Mouse (Mus musculus) heart, postnatal 0 days (tissue): ENCODE measurements around the gene Lhfpl2. TPM values are rescaled to one million over a fixed set of nuclear protein-coding genes. Genes with fewer than 3 reads are reported as not detected.

ENCODE experiments used
- ATAC-seq: fragments of 200-750 bp; cut with Nextera tagmentation; 2 replicates; pipeline ENCODE4 v1.8.0; 2017; ENCODE audit warnings: low read depth, moderate number of reproducible peaks, moderate library complexity; ENCODE audit not compliant: insufficient read depth
- DNase-seq: peaks from one replicate; pipeline ENCODE4 v3.0.0-alpha.2; 2016; ENCODE audit warnings: low spot score
- H3K27ac ChIP-seq: fragments of 300-500 bp; sonication (generic); 2 replicates; pipeline ENCODE4 v1.5.1; 2014; ENCODE audit warnings: low read depth, mild to moderate bottlenecking
- H3K27me3 ChIP-seq: fragments of 300-500 bp; sonication (generic); 2 replicates; pipeline ENCODE4 v1.6.1; 2014; ENCODE audit warnings: low read length, mixed read lengths; ENCODE audit not compliant: control insufficient read depth, insufficient read depth
- H3K36me3 ChIP-seq: fragments of 300-500 bp; sonication (generic); replicated peaks from 2 replicates; pipeline ENCODE4 v1.6.1; 2014; ENCODE audit warnings: low read length, mixed read lengths; ENCODE audit not compliant: control insufficient read depth, insufficient read depth
- H3K4me1 ChIP-seq: fragments of 300-500 bp; sonication (generic); 2 replicates; pipeline ENCODE4 v1.6.1; 2014; ENCODE audit warnings: antibody characterized with exemption; ENCODE audit not compliant: control insufficient read depth, insufficient read depth
- H3K4me2 ChIP-seq: fragments of 300-500 bp; sonication (generic); 2 replicates; pipeline ENCODE4 v1.6.1; 2014; ENCODE audit warnings: low read depth, mild to moderate bottlenecking, low read length, moderate library complexity
- H3K4me3 ChIP-seq: fragments of 300-500 bp; sonication (generic); 2 replicates; pipeline ENCODE4 v1.5.1; 2014; ENCODE audit warnings: low read depth, low read length
- H3K9ac ChIP-seq: fragments of 300-500 bp; sonication (generic); replicated peaks from 2 replicates; pipeline ENCODE4 v1.6.1; 2014; ENCODE audit warnings: low read depth, low read length, mixed read lengths
- H3K9me3 ChIP-seq: fragments of 300-500 bp; sonication (generic); replicated peaks from 2 replicates; pipeline ENCODE4 v1.6.1; 2016; ENCODE audit warnings: low read length; ENCODE audit not compliant: control insufficient read depth
- CTCF ChIP-seq: IDR thresholded peaks from 2 replicates; pipeline ENCODE4 v1.5.1; 2016; ENCODE audit warnings: antibody characterized with exemption, control low read depth, low read depth
- EP300 ChIP-seq: IDR thresholded peaks from 2 replicates; pipeline ENCODE4 v1.6.1; 2016; ENCODE audit warnings: antibody characterized with exemption, low read depth
- WGBS: fragments of 180-500 bp; shearing (Covaris S2); extraction: QIAGEN DNeasy Blood & Tissue Kit; methylation state at CpG from one replicate; pipeline ENCODE4 v1.1.7; 2014; 5-methylcytosine and 5-hydroxymethylcytosine counted together
- polyA plus RNA-seq: library from polyadenylated mRNA; unstranded; fragments of >200 nt; fragmentation: Nextera tagmentation; extraction: Ambion mirVana; gene quantifications from 2 replicates; pipeline ENCODE4 v1.2.1, GENCODE M21; 2015
- total RNA-seq: library from RNA; depleted of rRNA; stranded (reverse); fragments of >200 nt; gene quantifications from 2 replicates; pipeline ENCODE4 v1.2.3, GENCODE M21; 2014; ENCODE audit warnings: low replicate concordance

The Lhfpl2 gene
- total and polyA plus RNA-seq, 2 experiments from 2014 or later = 10.8 to 22.5 TPM

GRCm38 (mm10) chr13:94073046-94073715 is 15.6 kb downstream of the Lhfpl2 start:
- no peaks in the 10 kb centered on the region for H3K27me3 ChIP-seq
- H3K4me1 ChIP-seq = peaks cover 6% of the 10 kb centered on the region; the same call in 1 of the 2 replicates
- H3K4me3 ChIP-seq = no peak overlapping the region
- no peak overlapping the region for H3K9ac ChIP-seq
- H3K36me3 ChIP-seq = no peaks in the 10 kb centered on the region
- DNase-seq (no peak), ATAC-seq (no peak)
- H3K4me2 ChIP-seq = no peak overlapping the region
- 59% methylated on average over 9 of the region's 9 CpGs for WGBS
- TF ChIP-seq EP300 (no peak), CTCF (no peak)
- no peaks in the 10 kb centered on the region for H3K9me3 ChIP-seq
- no peak overlapping the region for H3K27ac ChIP-seq

- ATAC-seq = no peak
- no peaks in the 10 kb centered on the region for H3K9me3 ChIP-seq
- TF ChIP-seq CTCF (no peak), EP300 (no peak)
- WGBS = 71% methylated on average over 5 of the region's 5 CpGs
- H3K4me3 ChIP-seq = no peak overlapping the region
- H3K4me2 ChIP-seq = no peak overlapping the region
- H3K4me1 ChIP-seq = peaks cover 6% of the 10 kb centered on the region; the same call in 1 of the 2 replicates
- DNase-seq = no peak
- no peak overlapping the region for H3K9ac ChIP-seq
- H3K27me3 ChIP-seq = no peaks in the 10 kb centered on the region
- no peaks in the 10 kb centered on the region; the same call in 1 of the 2 replicates for H3K36me3 ChIP-seq
- no peak overlapping the region for H3K27ac ChIP-seq
Measured at GRCm38 (mm10) chr13:94073716-94074115, 16.1 kb downstream of the Lhfpl2 start.

- WGBS = 77% methylated on average over 1 of the region's 1 CpGs
- Histone ChIP-seq H3K27ac (no peak overlapping the region), H3K4me1 (peaks cover 6% of the 10 kb centered on the region; the same call in 1 of the 2 replicates), H3K4me3 (no peak overlapping the region), H3K27me3 (no peaks in the 10 kb centered on the region), H3K9me3 (no peaks in the 10 kb centered on the region), H3K36me3 (no peaks in the 10 kb centered on the region; the same call in 1 of the 2 replicates), H3K9ac (no peak overlapping the region), H3K4me2 (no peak overlapping the region)
- DNase-seq (no peak), ATAC-seq (no peak)
- TF ChIP-seq EP300 (no peak), CTCF (no peak)
Measured at GRCm38 (mm10) chr13:94075181-94075580, 17.6 kb downstream of the Lhfpl2 start.

GRCm38 (mm10) chr13:94077136-94078018 is 19.8 kb downstream of the Lhfpl2 start:
- ATAC-seq (no peak), DNase-seq (no peak)

GRCm38 (mm10) chr13:94083196-94083595 is 25.6 kb downstream of the Lhfpl2 start:
- no peak overlapping the region for H3K9ac ChIP-seq
- no peak for DNase-seq
- no peak for ATAC-seq
- H3K9me3 ChIP-seq = no peaks in the 10 kb centered on the region
- no peaks in the 10 kb centered on the region for H3K27me3 ChIP-seq
- H3K36me3 ChIP-seq = no peaks in the 10 kb centered on the region; the same call in 1 of the 2 replicates
- WGBS = 60% methylated on average over 8 of the region's 8 CpGs
- no peaks in the 10 kb centered on the region for H3K4me1 ChIP-seq
- H3K27ac ChIP-seq = no peak overlapping the region
- H3K4me2 ChIP-seq = no peak overlapping the region
- H3K4me3 ChIP-seq = no peak overlapping the region
- no peak for TF ChIP-seq EP300
- TF ChIP-seq CTCF = no peak

More at GRCm38 (mm10) chr13:94077136-94078018, 19.8 kb downstream of the Lhfpl2 start:
- 66% methylated on average over 14 of the region's 14 CpGs for WGBS
- no peaks in the 10 kb centered on the region for H3K9me3 ChIP-seq
- no peak for TF ChIP-seq CTCF
- TF ChIP-seq EP300 = no peak
- H3K4me3 ChIP-seq = no peak overlapping the region
- no peak overlapping the region for H3K9ac ChIP-seq
- no peaks in the 10 kb centered on the region; the same call in 1 of the 2 replicates for H3K36me3 ChIP-seq
- H3K4me2 ChIP-seq = no peak overlapping the region
- H3K27me3 ChIP-seq = no peaks in the 10 kb centered on the region
- no peak overlapping the region for H3K27ac ChIP-seq
- H3K4me1 ChIP-seq = peaks cover 2% of the 10 kb centered on the region; the same call in 1 of the 2 replicates
